Mouse (Mus musculus) CH12.LX (cell line): ENCODE data around the gene Olfr1441. TPM values are rescaled to one million over a fixed set of nuclear protein-coding genes. Genes with fewer than 3 reads are reported as not detected.
A peak's percentile ranks its signal among the peaks of the same experiment; 100 is the strongest.

ENCODE experiments used
- DNase-seq: peaks from one replicate; pipeline ENCODE4 v3.0.0-alpha.2; 2013; ENCODE audit errors: extremely low read depth
- H3K27ac ChIP-seq: 2 replicates; pipeline ENCODE4 v1.5.1; 2012; ENCODE audit warnings: low read depth, mild to moderate bottlenecking, control low read depth, moderate library complexity; ENCODE audit not compliant: insufficient read depth
- H3K27me3 ChIP-seq: replicated peaks from 2 replicates; pipeline ENCODE3; 2012; ENCODE audit warnings: inconsistent platforms
- H3K36me3 ChIP-seq, 2 experiments: replicated peaks in 1 of 2; 2 replicates each; pipeline versions ENCODE3 to v1.6.1; 2012; ENCODE audit warnings: inconsistent platforms in 1 of 2, low read length in 1 of 2, mild to moderate bottlenecking in 1 of 2, mixed read lengths in 1 of 2, moderate library complexity in 1 of 2; ENCODE audit not compliant: control insufficient read depth in 1 of 2, insufficient read depth in 1 of 2
- H3K4me1 ChIP-seq, 2 experiments: 2 replicates each; pipeline ENCODE4 v1.6.1; 2012; ENCODE audit warnings: inconsistent platforms in 1 of 2, moderate library complexity in 1 of 2; ENCODE audit not compliant: insufficient read depth in 2 of 2, control insufficient read depth in 1 of 2
- H3K4me2 ChIP-seq: 2 replicates; pipeline ENCODE4 v1.6.1; 2012; ENCODE audit warnings: low read depth, mild to moderate bottlenecking, control low read depth; ENCODE audit not compliant: poor library complexity, insufficient read depth, severe bottlenecking
- H3K4me3 ChIP-seq, 3 experiments: fragments of 150-350 bp in 1 of 3; sonication (generic) in 1 of 3; replicated peaks in 1 of 3; 2 replicates each; pipeline versions ENCODE3 to v1.5.1; 2011 to 2012; ENCODE audit warnings: low read depth in 2 of 3, low read length in 2 of 3, mild to moderate bottlenecking in 2 of 3, moderate library complexity in 2 of 3, control low read depth in 1 of 3, improper control_type of control experiment in 1 of 3, inconsistent platforms in 1 of 3, mixed read lengths in 1 of 3; ENCODE audit not compliant: poor library complexity in 1 of 3
- H3K79me2 ChIP-seq: replicated peaks from 2 replicates; pipeline ENCODE4 v1.6.1; 2012; ENCODE audit warnings: mild to moderate bottlenecking, moderate library complexity; ENCODE audit not compliant: control insufficient read depth, poor library complexity, insufficient read depth, severe bottlenecking; ENCODE audit errors: extremely low read depth
- H3K9ac ChIP-seq: 2 replicates; pipeline ENCODE4 v1.6.1; 2012; ENCODE audit warnings: low read depth, mild to moderate bottlenecking, control low read depth, moderate library complexity; ENCODE audit not compliant: insufficient read depth
- H3K9me3 ChIP-seq: replicated peaks from 2 replicates; pipeline ENCODE3; 2012; ENCODE audit warnings: low read length, inconsistent platforms, mixed read lengths
- BHLHE40 ChIP-seq: IDR thresholded peaks from 2 replicates; pipeline ENCODE4 v1.6.1; 2011; ENCODE audit warnings: mild to moderate bottlenecking, low read depth, low read length, improper control_type of control experiment
- CHD1 ChIP-seq: IDR thresholded peaks from 2 replicates; pipeline ENCODE4 v1.6.1; 2012; ENCODE audit warnings: low read depth, low read length, improper control_type of control experiment, inconsistent platforms
- CHD2 ChIP-seq: IDR thresholded peaks from 2 replicates; pipeline ENCODE4 v1.6.1; 2011; ENCODE audit warnings: low read length, improper control_type of control experiment
- CTCF ChIP-seq, 2 experiments: IDR thresholded peaks in 1 of 2; conservative IDR thresholded peaks in 1 of 2; 2 replicates each; pipeline ENCODE4 v1.5.1; 2011 to 2012; ENCODE audit warnings: low read depth in 2 of 2, low read length in 2 of 2, improper control_type of control experiment in 1 of 2, inconsistent platforms in 1 of 2, mild to moderate bottlenecking in 1 of 2, moderate library complexity in 1 of 2
- E2F4 ChIP-seq: IDR thresholded peaks from 2 replicates; pipeline ENCODE4 v1.6.1; 2011; ENCODE audit warnings: low read depth, low read length, improper control_type of control experiment; ENCODE audit not compliant: insufficient replicate concordance
- ELF1 ChIP-seq: IDR thresholded peaks from 2 replicates; pipeline ENCODE4 v1.6.1; 2014; ENCODE audit warnings: low read depth, mild to moderate bottlenecking, inconsistent platforms, low read length, improper control_type of control experiment
- EP300 ChIP-seq: IDR thresholded peaks from 2 replicates; pipeline ENCODE4 v1.6.1; 2011; ENCODE audit warnings: low read length, improper control_type of control experiment
- ETS1 ChIP-seq: conservative IDR thresholded peaks from 2 replicates; pipeline ENCODE4 v1.6.1; 2012; ENCODE audit warnings: low read depth, mild to moderate bottlenecking, inconsistent platforms, low read length, improper control_type of control experiment, moderate library complexity
- GABPA ChIP-seq: IDR thresholded peaks from 2 replicates; pipeline ENCODE4 v1.6.1; 2012; ENCODE audit warnings: low read depth, low read length, improper control_type of control experiment, inconsistent platforms; ENCODE audit not compliant: insufficient replicate concordance
- HCFC1 ChIP-seq: IDR thresholded peaks from 2 replicates; pipeline ENCODE4 v1.6.1; 2012; ENCODE audit warnings: low read depth, mild to moderate bottlenecking, inconsistent platforms, low read length, improper control_type of control experiment
- IRF4 ChIP-seq: IDR thresholded peaks from 2 replicates; pipeline ENCODE4 v1.6.1; 2014; ENCODE audit warnings: low read depth, mild to moderate bottlenecking, inconsistent platforms, low read length, improper control_type of control experiment
- JUN ChIP-seq: IDR thresholded peaks from 2 replicates; pipeline ENCODE4 v1.6.1; 2011; ENCODE audit warnings: low read depth, mild to moderate bottlenecking, low read length, improper control_type of control experiment, moderate library complexity; ENCODE audit not compliant: insufficient read depth
- JUND ChIP-seq: conservative IDR thresholded peaks from 2 replicates; pipeline ENCODE4 v1.6.1; 2011; ENCODE audit warnings: low read depth, low read length, improper control_type of control experiment
- KAT2A ChIP-seq: IDR thresholded peaks from 2 replicates; pipeline ENCODE4 v1.6.1; 2012; ENCODE audit warnings: low read length, improper control_type of control experiment, inconsistent platforms; ENCODE audit not compliant: insufficient replicate concordance
- MAFK ChIP-seq: IDR thresholded peaks from 2 replicates; pipeline ENCODE4 v1.6.1; 2011; ENCODE audit warnings: low read length, improper control_type of control experiment; ENCODE audit not compliant: insufficient replicate concordance
- MAX ChIP-seq: IDR thresholded peaks from 2 replicates; pipeline ENCODE4 v1.6.1; 2011; ENCODE audit warnings: low read length, improper control_type of control experiment
- MAZ ChIP-seq: IDR thresholded peaks from 2 replicates; pipeline ENCODE4 v1.6.1; 2012; ENCODE audit warnings: low read depth, mild to moderate bottlenecking, inconsistent platforms, low read length, improper control_type of control experiment, moderate library complexity
- MEF2A ChIP-seq: IDR thresholded peaks from 2 replicates; pipeline ENCODE4 v1.6.1; 2014; ENCODE audit warnings: low read depth, mild to moderate bottlenecking, inconsistent platforms, low read length, improper control_type of control experiment, borderline replicate concordance
- MXI1 ChIP-seq: IDR thresholded peaks from 2 replicates; pipeline ENCODE4 v1.6.1; 2011; ENCODE audit warnings: mild to moderate bottlenecking, low read depth, low read length, improper control_type of control experiment
- MYC ChIP-seq: IDR thresholded peaks from 2 replicates; pipeline ENCODE4 v1.6.1; 2011; ENCODE audit warnings: low read depth, mild to moderate bottlenecking, improper control_type of control experiment, low read length
- NELFE ChIP-seq: IDR thresholded peaks from 2 replicates; pipeline ENCODE4 v1.6.1; 2011; ENCODE audit warnings: low read depth, low read length, improper control_type of control experiment
- NRF1 ChIP-seq: IDR thresholded peaks from 2 replicates; pipeline ENCODE4 v1.6.1; 2014; ENCODE audit warnings: low read depth, mild to moderate bottlenecking, inconsistent platforms, low read length, improper control_type of control experiment, moderate library complexity
- PAX5 ChIP-seq: IDR thresholded peaks from 2 replicates; pipeline ENCODE4 v1.6.1; 2012; ENCODE audit warnings: low read length, inconsistent platforms, mixed read lengths
- POLR2A ChIP-seq: IDR thresholded peaks from 2 replicates; pipeline ENCODE4 v1.6.1; 2011; ENCODE audit warnings: low read depth, mild to moderate bottlenecking, improper control_type of control experiment, low read length
- POLR2AphosphoS2 ChIP-seq: IDR thresholded peaks from 2 replicates; pipeline ENCODE4 v1.6.1; 2011; ENCODE audit warnings: low read depth, low read length, improper control_type of control experiment
- RAD21 ChIP-seq: IDR thresholded peaks from 2 replicates; pipeline ENCODE4 v1.6.1; 2011; ENCODE audit warnings: low read depth, mild to moderate bottlenecking, low read length, improper control_type of control experiment, moderate library complexity
- RCOR1 ChIP-seq: conservative IDR thresholded peaks from 2 replicates; pipeline ENCODE4 v1.6.1; 2012; ENCODE audit warnings: low read depth, mild to moderate bottlenecking, inconsistent platforms, low read length, improper control_type of control experiment
- SIN3A ChIP-seq: IDR thresholded peaks from 2 replicates; pipeline ENCODE4 v1.6.1; 2012; ENCODE audit warnings: low read length, improper control_type of control experiment, inconsistent platforms
- SMC3 ChIP-seq: IDR thresholded peaks from 2 replicates; pipeline ENCODE4 v1.6.1; 2011; ENCODE audit warnings: low read depth, low read length, improper control_type of control experiment
- TBP ChIP-seq: conservative IDR thresholded peaks from 2 replicates; pipeline ENCODE4 v1.6.1; 2011; ENCODE audit warnings: low read depth, low read length, improper control_type of control experiment
- TCF12 ChIP-seq: IDR thresholded peaks from 2 replicates; pipeline ENCODE4 v1.6.1; 2014; ENCODE audit warnings: low read depth, mild to moderate bottlenecking, inconsistent platforms, low read length, improper control_type of control experiment
- UBTF ChIP-seq: IDR thresholded peaks from 2 replicates; pipeline ENCODE4 v1.6.1; 2012; ENCODE audit warnings: low read depth, mild to moderate bottlenecking, inconsistent platforms, low read length, improper control_type of control experiment, moderate library complexity
- USF1 ChIP-seq: IDR thresholded peaks from 2 replicates; pipeline ENCODE4 v1.6.1; 2014; ENCODE audit warnings: low read depth, mild to moderate bottlenecking, inconsistent platforms, low read length, improper control_type of control experiment
- USF2 ChIP-seq: conservative IDR thresholded peaks from 2 replicates; pipeline ENCODE4 v1.6.1; 2011; ENCODE audit warnings: low read depth, low read length, improper control_type of control experiment
- ZC3H11A ChIP-seq: IDR thresholded peaks from 2 replicates; pipeline ENCODE4 v1.6.1; 2012; ENCODE audit warnings: low read depth, mild to moderate bottlenecking, inconsistent platforms, low read length, improper control_type of control experiment
- ZKSCAN1 ChIP-seq: IDR thresholded peaks from 2 replicates; pipeline ENCODE4 v1.6.1; 2012; ENCODE audit warnings: low read depth, inconsistent platforms, low read length, improper control_type of control experiment, borderline replicate concordance
- ZMIZ1 ChIP-seq: IDR thresholded peaks from 2 replicates; pipeline ENCODE4 v1.6.1; 2012; ENCODE audit warnings: low read depth, mild to moderate bottlenecking, inconsistent platforms, low read length, improper control_type of control experiment
- ZNF384 ChIP-seq: IDR thresholded peaks from 2 replicates; pipeline ENCODE4 v1.6.1; 2012; ENCODE audit warnings: low read depth, low read length, improper control_type of control experiment, inconsistent platforms
- dilution Hi-C: fragments of 300-500 bp; cut with MboI; formaldehyde crosslinking; loops from 2 replicates; pipeline ENCODE4 v1.14.3; 2020; ENCODE audit warnings: low sequenced_read_pairs; ENCODE audit not compliant: extremely low pct_unique_long_range_greater_than_20kb, extremely low pct_ligation_motif_present
- in situ Hi-C: fragments of 300-500 bp; cut with MboI; formaldehyde crosslinking; loops from 3 replicates; pipeline ENCODE4 v1.14.3; 2019; ENCODE audit warnings: low sequenced_read_pairs, low pct_ligation_motif_present, low pct_unique_long_range_greater_than_20kb, mixed read lengths
- polyA plus RNA-seq: library from polyadenylated mRNA; unstranded; fragments of >175 nt; gene quantifications from 2 replicates; pipeline ENCODE4 v1.2.1, GENCODE M21; 2012; ENCODE audit warnings: low read depth; ENCODE audit not compliant: insufficient read length
- total RNA-seq, 2 experiments: library from RNA; depleted of rRNA; stranded (reverse); fragments of 300-350 nt in 1 of 2; fragments of >200 nt in 1 of 2; gene quantifications; 2 replicates each; pipeline ENCODE4 v1.2.3; 2012 to 2014

Gene Olfr1441
- total and polyA plus RNA-seq, 3 experiments, result not detected

DNA sequence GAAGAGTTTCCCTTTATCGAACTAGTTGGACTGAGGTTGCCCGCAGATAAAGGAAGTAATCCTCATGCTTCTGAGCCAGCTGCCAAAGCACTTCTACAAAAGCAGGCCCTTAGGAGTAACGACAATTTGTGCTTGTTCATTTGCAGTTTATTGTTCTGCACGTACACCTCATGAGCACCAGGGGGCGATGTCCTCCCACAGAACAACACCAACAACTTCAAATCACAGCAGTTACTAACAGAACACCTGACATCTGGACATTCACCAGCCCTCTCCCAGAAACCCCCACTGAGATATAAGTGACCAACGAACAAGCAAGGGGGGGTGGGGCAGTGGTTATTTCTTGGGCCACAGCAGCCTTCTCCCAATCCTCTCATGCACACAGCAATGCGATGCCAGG is 49.0 kb downstream of the Olfr1441 start:
- dilution Hi-C loops, result no loop called here
- Histone ChIP-seq H3K9me3 (no peaks in the 10 kb centered on the region), H3K4me3 (peak overlapping the region; percentile 49 to 99 (median 92)), H3K27me3 (no peaks in the 10 kb centered on the region), H3K79me2 (peaks cover 47% of the 10 kb centered on the region), H3K4me1 (peaks cover 16 to 48% of the 10 kb centered on the region in 2 experiments), H3K9ac (peak overlapping the region; percentile 88; the same call in 1 of the 2 replicates), H3K4me2 (peak overlapping the region; percentile 87), H3K27ac (peak overlapping the region; percentile 87), H3K36me3 (peaks cover 20 to 77% of the 10 kb centered on the region in 2 experiments)
- TF ChIP-seq USF1, result no peak
- TF ChIP-seq MYC, result 0 out of 2 replicates have a peak, but pooled peaks have one; percentile 30
- no peak for TF ChIP-seq GABPA
- no peak for TF ChIP-seq KAT2A
- TF ChIP-seq ETS1, result no peak; the same call in 1 of the 2 replicates
- TF ChIP-seq MAZ, result no peak
- TF ChIP-seq CHD1, result no peak
- peak; percentile 92 for TF ChIP-seq SMC3
- TF ChIP-seq BHLHE40, result peak; percentile 51
- no peak for TF ChIP-seq ZC3H11A
- peak; percentile 75; the same call in 1 of the 2 replicates for TF ChIP-seq POLR2AphosphoS2
- peak; percentile 79; the same call in 1 of the 2 replicates for TF ChIP-seq CHD2
- TF ChIP-seq MXI1, result peak; percentile 56
- no peak for TF ChIP-seq UBTF
- no peak for TF ChIP-seq MAX
- TF ChIP-seq SIN3A, result peak; percentile 81; the same call in 1 of the 2 replicates
- peak; percentile 50; the same call in 1 of the 2 replicates for TF ChIP-seq IRF4
- no peak for TF ChIP-seq NELFE
- 0 out of 2 replicates have a peak, but pooled peaks have one; percentile 33 for TF ChIP-seq USF2
- TF ChIP-seq PAX5, result no peak
- no peak for TF ChIP-seq EP300
- TF ChIP-seq RCOR1, result no peak
- peak; percentile 94 for TF ChIP-seq TCF12
- TF ChIP-seq ZKSCAN1, result no peak
- TF ChIP-seq NRF1, result no peak
- no peak for TF ChIP-seq MEF2A
- peak; percentile 72; the same call in 1 of the 2 replicates for TF ChIP-seq TBP
- peak; percentile 53 for TF ChIP-seq JUND
- no peak for TF ChIP-seq ELF1
- 0 out of 2 replicates have a peak, but pooled peaks have one; percentile 12 for TF ChIP-seq HCFC1
- no peak for TF ChIP-seq MAFK
- 0 out of 2 replicates have a peak, but pooled peaks have one; percentile 2 for TF ChIP-seq JUN
- no peak for TF ChIP-seq ZNF384
- no peak for TF ChIP-seq E2F4
- TF ChIP-seq ZMIZ1, result no peak
- TF ChIP-seq POLR2A, result peak; percentile 28; the same call in 1 of the 2 replicates
- peak; percentile 80 to 92 for TF ChIP-seq CTCF (conservative IDR thresholded peaks at IDR 0.05 in 1 of 2, IDR thresholded peaks at IDR 0.05 in 1 of 2; ENCODE audit: low read depth in 2 of 2, low read length in 2 of 2)
- TF ChIP-seq RAD21, result peak; percentile 94
- DNase-seq, result peak; percentile 87
- in situ Hi-C loops, result no loop called here
